Mouse (Mus musculus) bone marrow, adult 2 months (tissue): ENCODE results near the gene Nap1l4. TPM values are rescaled to one million over a fixed set of nuclear protein-coding genes. Genes with fewer than 3 reads are reported as not detected.

Experiments used
- H3K27ac ChIP-seq: fragments of 200-500 bp; 2 replicates; pipeline ENCODE4 v1.5.1; 2012; ENCODE audit warnings: low read depth, mild to moderate bottlenecking, control low read depth, inconsistent platforms, low read length; ENCODE audit not compliant: control insufficient read depth, poor library complexity, insufficient read depth
- H3K4me1 ChIP-seq: fragments of 200-500 bp; 2 replicates; pipeline ENCODE4 v1.6.1; 2011; ENCODE audit warnings: low read length; ENCODE audit not compliant: control insufficient read depth, insufficient read depth
- H3K4me3 ChIP-seq: fragments of 200-500 bp; replicated peaks from 2 replicates; pipeline ENCODE3; 2011; ENCODE audit warnings: mild to moderate bottlenecking, low read depth, low read length, control low read depth; ENCODE audit not compliant: control insufficient read depth
- CTCF ChIP-seq: fragments of 200-500 bp; IDR thresholded peaks from 2 replicates; pipeline ENCODE4 v1.5.1; 2011; ENCODE audit warnings: low read length, control low read depth; ENCODE audit not compliant: control insufficient read depth, insufficient read depth
- POLR2A ChIP-seq: fragments of 200-500 bp; IDR thresholded peaks from 2 replicates; pipeline ENCODE4 v1.6.1; 2011; ENCODE audit warnings: low read depth, mild to moderate bottlenecking, control low read depth, low read length, borderline replicate concordance; ENCODE audit not compliant: control insufficient read depth
- WGBS: fragments of 180-500 bp; shearing (Covaris S2); methylation state at CpG from one replicate; pipeline ENCODE4 v1.1.7; 2018; 5-methylcytosine and 5-hydroxymethylcytosine counted together
- polyA plus RNA-seq: library from polyadenylated mRNA; stranded (reverse); fragments of >200 nt; gene quantifications from 2 replicates; pipeline ENCODE4 v1.2.4, GENCODE M21; 2011; ENCODE audit warnings: low replicate concordance; ENCODE audit not compliant: missing spikeins, insufficient read depth, insufficient read length

Nap1l4 gene
- polyA plus RNA-seq, 1 experiment: 143 TPM

- 77% methylated on average over 3 of the region's 3 CpGs for WGBS
Measured at GRCm38 (mm10) chr7:143510593-143511334, 38.1 kb downstream of the Nap1l4 start.

GRCm38 (mm10) chr7:143509566-143509965 lies 39.3 kb downstream of the Nap1l4 start:
- WGBS: 75% methylated on average over 1 of the region's 1 CpGs
- no peak overlapping the region for H3K27ac ChIP-seq
- no peaks in the 10 kb centered on the region for H3K4me1 ChIP-seq
- no peak for TF ChIP-seq POLR2A
- TF ChIP-seq CTCF: no peak
- no peak overlapping the region for H3K4me3 ChIP-seq

More at GRCm38 (mm10) chr7:143510593-143511334, 38.1 kb downstream of the Nap1l4 start:
- no peak overlapping the region for H3K27ac ChIP-seq
- peak; percentile 25; the same call in 1 of the 2 replicates for TF ChIP-seq CTCF
- TF ChIP-seq POLR2A: no peak
- H3K4me3 ChIP-seq: no peak overlapping the region
- no peaks in the 10 kb centered on the region for H3K4me1 ChIP-seq

- WGBS: 32% methylated on average over 7 of the region's 7 CpGs
- Histone ChIP-seq H3K27ac (no peak overlapping the region), H3K4me3 (no peak overlapping the region), H3K4me1 (peaks cover 1% of the 10 kb centered on the region; the same call in 1 of the 2 replicates)
- TF ChIP-seq POLR2A (no peak), CTCF (peak; percentile 34)
Measured at GRCm38 (mm10) chr7:143506675-143507074, 42.2 kb downstream of the Nap1l4 start.

- 68% methylated on average over 7 of the region's 7 CpGs for WGBS
- no peak overlapping the region for H3K27ac ChIP-seq
- no peak overlapping the region for H3K4me3 ChIP-seq
- TF ChIP-seq CTCF (no peak), POLR2A (no peak)
- peaks cover 1% of the 10 kb centered on the region; the same call in 1 of the 2 replicates for H3K4me1 ChIP-seq
Measured at GRCm38 (mm10) chr7:143506271-143506670, 42.6 kb downstream of the Nap1l4 start.

- H3K4me1 ChIP-seq: peaks cover 1% of the 10 kb centered on the region; the same call in 1 of the 2 replicates
- TF ChIP-seq POLR2A (no peak), CTCF (peak; percentile 71)
- H3K4me3 ChIP-seq: no peak overlapping the region
- 21% methylated on average over 11 of the region's 11 CpGs for WGBS
- H3K27ac ChIP-seq: no peak overlapping the region
Measured at GRCm38 (mm10) chr7:143505823-143506222, 43.1 kb downstream of the Nap1l4 start.

- 79% methylated on average over 2 of the region's 2 CpGs for WGBS
- Histone ChIP-seq H3K4me1 (peaks cover 1% of the 10 kb centered on the region; the same call in 1 of the 2 replicates), H3K27ac (no peak overlapping the region), H3K4me3 (no peak overlapping the region)
- TF ChIP-seq CTCF (no peak), POLR2A (no peak)
Measured at GRCm38 (mm10) chr7:143505411-143505810, 43.5 kb downstream of the Nap1l4 start.

- WGBS: 83% methylated on average over 6 of the region's 6 CpGs
- Histone ChIP-seq H3K4me1 (peaks cover 1% of the 10 kb centered on the region; the same call in 1 of the 2 replicates), H3K27ac (no peak overlapping the region), H3K4me3 (no peak overlapping the region)
- TF ChIP-seq POLR2A: no peak
- no peak for TF ChIP-seq CTCF
Measured at GRCm38 (mm10) chr7:143503926-143504325, 45.0 kb downstream of the Nap1l4 start.

- no peak within 1 kb of the TSS for H3K27ac ChIP-seq
- H3K4me1 ChIP-seq: peaks cover 1% of the 10 kb centered on the region; the same call in 1 of the 2 replicates
- WGBS: 3% methylated on average over 51 of the region's 51 CpGs
- TF ChIP-seq POLR2A (no peak), CTCF (no peak)
- H3K4me3 ChIP-seq: peak within 1 kb of the TSS; percentile 29
Measured at GRCm38 (mm10) chr7:143502418-143503200, 46.3 kb downstream of the Nap1l4 start, which contains the start of gene Phlda2. TSS of gene Phlda2 (minus strand) at chr7:143503150.
